Mouse (Mus musculus) 416B (cell line): ENCODE results near the gene Adam3.

ENCODE experiments used
- DNase-seq: peaks from one replicate; pipeline ENCODE4 v3.0.0; 2011; ENCODE audit warnings: low read depth

The Adam3 gene

GRCm38 (mm10) chr8:24725630-24726029 lies at the start of gene Adam3:
Adam3 (minus strand) TSS chr8:24725852.
- DNase-seq, result peak; percentile 56

GRCm38 (mm10) chr8:24724886-24725626 lies 596 bp downstream of the Adam3 start:
- no peak for DNase-seq
